ENCODE assay signal across 19 mouse cellular contexts in the genomic region with DNA sequence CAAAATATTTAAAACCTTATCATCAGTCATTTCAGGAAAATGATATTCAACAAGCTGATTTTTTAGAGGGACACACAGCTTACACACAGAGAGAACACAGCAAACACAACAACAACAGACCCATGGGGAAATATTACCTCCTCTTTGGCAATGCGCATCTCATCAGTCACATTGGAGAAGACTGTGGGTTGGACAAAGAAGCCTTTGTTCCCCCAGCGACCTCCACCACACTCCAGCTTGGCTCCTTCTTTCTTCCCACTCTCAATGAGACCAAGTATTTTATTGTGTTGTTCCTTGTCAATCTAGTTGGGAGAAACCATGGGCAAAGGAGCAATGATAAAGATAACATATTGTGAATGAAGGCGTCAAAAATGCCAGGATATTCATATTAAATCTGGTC. TPM values are rescaled to one million over a fixed set of nuclear protein-coding genes. Genes with fewer than 3 reads are reported as not detected.
DNase-seq lines count a peak whose midpoint lies in the region; ATAC-seq and TF ChIP-seq lines count a peak whose summit lies in the region.
"Had no signal": no experiment of that assay in that cellular context is flagged by ENCODE, and none has a peak within 500 bp of the region (broad histone marks: within the 10 kb centered on the region; RNA-seq: fewer than 3 reads in every experiment).

No protein-coding gene starts in this region.

- no peak overlapping the region for H3K9ac ChIP-seq in hindbrain, embryonic 12.5 days
- H3K9ac ChIP-seq in hindbrain, postnatal 0 days (replicated peaks; ENCODE audit: low read length) = no peak overlapping the region
- H3K9ac ChIP-seq: embryonic facial prominence, embryonic 15.5 days; limb, embryonic 13.5 days; liver, embryonic 13.5 days; lung, embryonic 14.5 days had no signal

- TF ChIP-seq CTCF in hindbrain, postnatal 0 days (IDR thresholded peaks at IDR 0.05; ENCODE audit: low read depth) = no peak
- no peak for TF ChIP-seq CTCF in brain, embryonic 14.5 days (IDR thresholded peaks at IDR 0.05; ENCODE audit: borderline replicate concordance, extremely low read depth, insufficient read depth, insufficient read length)

- H3K4me2 ChIP-seq in hindbrain, embryonic 12.5 days (replicated peaks) = no peak overlapping the region
- no peak overlapping the region for H3K4me2 ChIP-seq in hindbrain, postnatal 0 days (ENCODE audit: low read depth, low read length)
- H3K4me2 ChIP-seq: embryonic facial prominence, embryonic 15.5 days; limb, embryonic 13.5 days; liver, embryonic 13.5 days; lung, embryonic 14.5 days had no signal

- WGBS in hindbrain, embryonic 12.5 days = 15% methylated on average over 3 of the region's 3 CpGs
- WGBS in hindbrain, postnatal 0 days = 19% methylated on average over 3 of the region's 3 CpGs
- 65% methylated on average over 3 of the region's 3 CpGs for WGBS in heart, embryonic 10.5 days

- peak; percentile 56 for ATAC-seq in hindbrain, embryonic 12.5 days (ENCODE audit: low FRiP score)
- ATAC-seq in hindbrain, postnatal 0 days = no peak

- no peaks in the 10 kb centered on the region for H3K36me3 ChIP-seq in hindbrain, embryonic 12.5 days
- H3K36me3 ChIP-seq in hindbrain, postnatal 0 days (ENCODE audit: insufficient read depth, low read length) = no peaks in the 10 kb centered on the region
- H3K36me3 ChIP-seq in heart, embryonic 10.5 days = no peaks in the 10 kb centered on the region
- H3K36me3 ChIP-seq: embryonic facial prominence, embryonic 15.5 days; limb, embryonic 13.5 days; liver, embryonic 13.5 days had no signal

- TF ChIP-seq POLR2A in brain, embryonic 14.5 days (IDR thresholded peaks at IDR 0.05; ENCODE audit: borderline replicate concordance, extremely low read depth, insufficient read depth, insufficient read length, poor library complexity, severe bottlenecking) = no peak

- DNase-seq in hindbrain, postnatal 0 days (ENCODE audit: low spot score) = no peak
- peak; percentile 43 for DNase-seq in brain, embryonic 14.5 days (ENCODE audit: low read depth)
- peak; percentile 8 for DNase-seq in embryo, embryonic 11.5 days (ENCODE audit: low read depth, low spot score)
- DNase-seq in mesoderm, embryonic 11.5 days (ENCODE audit: low read depth, low spot score) = peak; percentile 56
- DNase-seq in heart, embryonic 10.5 days (ENCODE audit: low spot score) = no peak
- no peak for DNase-seq in gastrocnemius, postnatal 25 days
- no peak for DNase-seq in cerebellum, postnatal 4 days (ENCODE audit: low spot score in 2 of 2)
- DNase-seq: B cell, adult 2 months; cerebellum, adult 2 months; cerebellum, postnatal 36 days; kidney, adult 18-20 months; kidney, postnatal 10 days; layer of hippocampus, postnatal 36 days; liver, embryonic 13.5 days; lung, embryonic 14.5 days had no signal

- H3K4me1 ChIP-seq in hindbrain, embryonic 12.5 days = peaks cover 3% of the 10 kb centered on the region; the same call in 1 of the 2 replicates
- H3K4me1 ChIP-seq in hindbrain, postnatal 0 days (ENCODE audit: insufficient read depth, low read length) = no peaks in the 10 kb centered on the region
- H3K4me1 ChIP-seq in heart, embryonic 10.5 days = no peaks in the 10 kb centered on the region
- H3K4me1 ChIP-seq: embryonic facial prominence, embryonic 15.5 days; limb, embryonic 13.5 days; liver, embryonic 13.5 days had no signal

- H3K4me3 ChIP-seq in hindbrain, embryonic 12.5 days = no peak overlapping the region
- H3K4me3 ChIP-seq in hindbrain, postnatal 0 days (ENCODE audit: low read length) = no peak overlapping the region
- no peak overlapping the region for H3K4me3 ChIP-seq in heart, embryonic 10.5 days
- H3K4me3 ChIP-seq: embryonic facial prominence, embryonic 15.5 days; limb, embryonic 13.5 days; liver, embryonic 13.5 days had no signal

- no peak overlapping the region for H3K27ac ChIP-seq in hindbrain, embryonic 12.5 days
- H3K27ac ChIP-seq in hindbrain, postnatal 0 days = no peak overlapping the region
- H3K27ac ChIP-seq in heart, embryonic 10.5 days = no peak overlapping the region
- H3K27ac ChIP-seq: embryonic facial prominence, embryonic 15.5 days; limb, embryonic 13.5 days; liver, embryonic 13.5 days; stomach, postnatal 0 days had no signal

- no peaks in the 10 kb centered on the region for H3K27me3 ChIP-seq in hindbrain, embryonic 12.5 days
- no peaks in the 10 kb centered on the region for H3K27me3 ChIP-seq in hindbrain, postnatal 0 days (ENCODE audit: insufficient read depth, low read length)
- H3K27me3 ChIP-seq in heart, embryonic 10.5 days (ENCODE audit: insufficient read depth, poor library complexity, severe bottlenecking) = no peaks in the 10 kb centered on the region
- H3K27me3 ChIP-seq: embryonic facial prominence, embryonic 15.5 days; limb, embryonic 13.5 days; liver, embryonic 13.5 days had no signal

- no peaks in the 10 kb centered on the region for H3K9me3 ChIP-seq in hindbrain, embryonic 12.5 days (replicated peaks)
- no peaks in the 10 kb centered on the region for H3K9me3 ChIP-seq in hindbrain, postnatal 0 days (ENCODE audit: low read length)
- H3K9me3 ChIP-seq in heart, embryonic 10.5 days = no peaks in the 10 kb centered on the region
- H3K9me3 ChIP-seq: embryonic facial prominence, embryonic 15.5 days; limb, embryonic 13.5 days; liver, embryonic 13.5 days had no signal

RNA-seq across cellular contexts. Expression of gene Aldh1a7, which starts 25.3 kb away (rescaled TPM):
- polyA plus RNA-seq in hindbrain, embryonic 12.5 days (2016; fragmentation: Nextera tagmentation; extraction: Ambion mirVana) = 1.3 and 1.4 TPM in 2 replicates
- total RNA-seq in hindbrain, postnatal 0 days (2014; rRNA removed) = 1.6 TPM in 2 replicates
- polyA plus RNA-seq in hindbrain, postnatal 0 days (2015; fragmentation: Nextera tagmentation; extraction: Ambion mirVana) = 1.7 TPM in 2 replicates
- polyA plus RNA-seq in brain, embryonic 14.5 days (2012; rRNA removed) = 0.34 and 1.2 TPM in 2 replicates
- 1.6 and 3.2 TPM in 2 replicates for polyA plus RNA-seq in heart, embryonic 10.5 days (2016; fragmentation: Nextera tagmentation; extraction: Ambion mirVana)
- 1 to 10 TPM in 1 of 2 experiments, under 1 TPM in 1; 0.80 to 1.8 TPM for total RNA-seq in gastrocnemius, postnatal 25 days (2021)

Comparison
In these comparisons a context has a peak if more than half of its experiments do, and no peak if none do; other contexts are left out.
1. DNase-seq: peak in brain, embryonic 14.5 days (single experiment), embryo, embryonic 11.5 days (single experiment) and mesoderm, embryonic 11.5 days (single experiment); none in hindbrain, postnatal 0 days (single experiment), heart, embryonic 10.5 days (single experiment), gastrocnemius, postnatal 25 days (single experiment) and cerebellum, postnatal 4 days (0 of 2).